Mouse (Mus musculus): ENCODE results near the gene Ddx42.

- TF ChIP-seq CTCF (IDR thresholded peaks at IDR 0.05; ENCODE audit: low read depth) (no peak), EP300 (IDR thresholded peaks at IDR 0.05; ENCODE audit: low read depth) (no peak)
These were observed 55.3 kb downstream of the Ddx42 start for GRCm38 (mm10) chr11:106271794-106272643.

Data from heart, postnatal 0 days (tissue).